Mouse (Mus musculus) kidney, embryonic 14.5 days (tissue): ENCODE measurements around the gene Cpne6. TPM values are rescaled to one million over a fixed set of nuclear protein-coding genes. Genes with fewer than 3 reads are reported as not detected.
A peak's percentile ranks its signal among the peaks of the same experiment; 100 is the strongest.

ENCODE experiments used
- ATAC-seq: fragments of 200-750 bp; cut with Nextera tagmentation; 2 replicates; pipeline ENCODE4 v1.8.0; 2017; ENCODE audit warnings: moderate number of reproducible peaks, mild to moderate bottlenecking, moderate TSS enrichment, moderate library complexity; ENCODE audit not compliant: low FRiP score, low TSS enrichment
- H3K27ac ChIP-seq: fragments of 300-500 bp; sonication (generic); 2 replicates; pipeline ENCODE4 v1.5.1; 2014; ENCODE audit warnings: low read depth, mild to moderate bottlenecking, low read length, moderate library complexity, mixed read lengths
- H3K27me3 ChIP-seq: fragments of 300-500 bp; sonication (generic); 2 replicates; pipeline ENCODE4 v1.6.1; 2014; ENCODE audit warnings: mild to moderate bottlenecking, low read length; ENCODE audit not compliant: control insufficient read depth, insufficient read depth
- H3K36me3 ChIP-seq: fragments of 300-500 bp; sonication (generic); 2 replicates; pipeline ENCODE4 v1.6.1; 2014; ENCODE audit warnings: low read length, mixed read lengths; ENCODE audit not compliant: control insufficient read depth, insufficient read depth
- H3K4me1 ChIP-seq: fragments of 300-500 bp; sonication (generic); 2 replicates; pipeline ENCODE4 v1.6.1; 2014; ENCODE audit warnings: low read length, mixed read lengths; ENCODE audit not compliant: control insufficient read depth, insufficient read depth
- H3K4me2 ChIP-seq: fragments of 300-500 bp; sonication (generic); replicated peaks from 2 replicates; pipeline ENCODE4 v1.6.1; 2014; ENCODE audit warnings: low read depth, mild to moderate bottlenecking, low read length
- H3K4me3 ChIP-seq: fragments of 300-500 bp; sonication (generic); 2 replicates; pipeline ENCODE4 v1.5.1; 2014; ENCODE audit warnings: mild to moderate bottlenecking, low read length
- H3K9ac ChIP-seq: fragments of 300-500 bp; sonication (generic); 2 replicates; pipeline ENCODE4 v1.6.1; 2014; ENCODE audit warnings: low read depth, mild to moderate bottlenecking, low read length, moderate library complexity
- H3K9me3 ChIP-seq: fragments of 300-500 bp; sonication (generic); 2 replicates; pipeline ENCODE4 v1.6.1; 2016; ENCODE audit warnings: low read length; ENCODE audit not compliant: control insufficient read depth
- WGBS: fragments of 180-500 bp; shearing (Covaris S2); extraction: QIAGEN DNeasy Blood & Tissue Kit; methylation state at CpG from one replicate; pipeline ENCODE4 v1.1.7; 2014; 5-methylcytosine and 5-hydroxymethylcytosine counted together
- polyA plus RNA-seq: library from polyadenylated mRNA; unstranded; fragments of >200 nt; fragmentation: Nextera tagmentation; extraction: Ambion mirVana; gene quantifications from 2 replicates; pipeline ENCODE4 v1.2.1, GENCODE M21; 2014

The Cpne6 gene
- polyA plus RNA-seq, 1 experiment from 2014 or later = 0.18 TPM

DNA sequence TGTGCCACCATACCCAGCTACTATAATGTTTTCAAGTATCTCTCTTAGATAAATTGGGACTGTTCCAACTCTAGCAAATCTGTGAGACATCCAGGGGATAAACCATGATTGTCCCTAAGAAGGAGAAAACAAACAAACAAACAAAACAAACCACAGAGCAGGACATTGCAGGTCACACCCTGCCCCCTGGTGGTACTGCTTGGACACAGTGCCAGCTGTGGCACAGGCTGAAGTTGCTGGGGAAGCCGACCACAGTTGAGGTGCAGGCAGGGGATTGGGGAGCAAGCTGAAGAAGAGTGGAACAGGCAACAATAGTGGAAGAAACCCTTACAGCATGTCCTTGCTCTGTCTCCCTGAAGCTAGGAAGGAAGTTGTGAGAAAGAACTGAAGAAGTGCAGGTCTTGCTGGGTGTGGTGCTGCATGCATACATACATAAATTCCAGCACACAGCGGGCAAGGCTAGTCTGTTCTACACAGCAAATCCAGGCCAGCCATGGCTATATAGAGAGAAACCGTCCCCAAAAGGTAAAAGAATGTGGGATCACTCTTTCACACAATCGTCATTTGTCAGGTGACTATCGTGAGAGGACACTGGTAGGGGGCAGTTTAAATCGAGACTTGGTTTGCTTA is 26.0 kb downstream of the Cpne6 start:
- no peak overlapping the region for H3K4me3 ChIP-seq
- H3K4me1 ChIP-seq = peaks cover 8% of the 10 kb centered on the region
- H3K9me3 ChIP-seq = no peaks in the 10 kb centered on the region
- H3K27me3 ChIP-seq = no peaks in the 10 kb centered on the region
- no peak overlapping the region for H3K4me2 ChIP-seq
- no peak overlapping the region for H3K27ac ChIP-seq
- 53% methylated on average over 6 of the region's 6 CpGs for whole genome bisulfite sequencing
- H3K9ac ChIP-seq = no peak overlapping the region
- no peaks in the 10 kb centered on the region for H3K36me3 ChIP-seq
- ATAC-seq = no peak

- Histone ChIP-seq H3K27me3 (no peaks in the 10 kb centered on the region), H3K4me2 (peak within 1 kb of the TSS; percentile 67), H3K27ac (peak within 1 kb of the TSS; percentile 86), H3K4me1 (peaks cover 11% of the 10 kb centered on the region), H3K9me3 (no peaks in the 10 kb centered on the region), H3K9ac (peak within 1 kb of the TSS; percentile 70), H3K36me3 (peaks cover 27% of the 10 kb centered on the region), H3K4me3 (peak within 1 kb of the TSS; percentile 68)
- WGBS = under 1% methylated on average over 32 of the region's 32 CpGs
- peak; percentile 96 for ATAC-seq
These were observed 30.0 kb downstream of the Cpne6 start, which contains the start of gene Pck2 for GRCm38 (mm10) chr14:55540067-55540786. TSS of gene Pck2 (plus strand) at chr14:55540266.

GRCm38 (mm10) chr14:55540787-55541321 is 30.6 kb downstream of the Cpne6 start:
- ATAC-seq = peak; percentile 39
- 5% methylated on average over 10 of the region's 10 CpGs for WGBS

DNA sequence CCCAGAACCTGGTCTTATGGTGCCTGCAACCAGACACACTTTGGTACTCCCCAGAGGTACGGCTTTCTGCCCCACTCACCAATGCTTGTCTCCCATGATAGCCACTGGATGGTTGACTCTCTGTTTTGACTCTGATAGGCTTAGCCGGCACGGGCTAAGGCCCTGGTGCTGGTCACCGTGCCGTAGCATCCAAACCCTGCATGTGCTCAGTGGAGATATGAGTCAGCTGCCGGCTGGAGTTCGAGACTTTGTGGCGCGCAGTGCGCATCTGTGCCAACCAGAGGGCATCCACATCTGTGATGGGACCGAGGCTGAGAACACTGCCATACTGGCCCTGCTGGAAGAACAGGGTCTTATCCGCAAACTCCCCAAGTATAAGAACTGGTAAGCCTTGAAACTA is 32.0 kb downstream of the Cpne6 start:
- no peaks in the 10 kb centered on the region for H3K27me3 ChIP-seq
- peaks cover 11% of the 10 kb centered on the region for H3K4me1 ChIP-seq
- no peak for ATAC-seq
- no peak overlapping the region for H3K9ac ChIP-seq
- WGBS = 96% methylated on average over 12 of the region's 12 CpGs
- peaks cover 48% of the 10 kb centered on the region for H3K36me3 ChIP-seq
- H3K9me3 ChIP-seq = no peaks in the 10 kb centered on the region
- H3K4me2 ChIP-seq = no peak overlapping the region
- no peak overlapping the region for H3K27ac ChIP-seq
- H3K4me3 ChIP-seq = no peak overlapping the region

More at GRCm38 (mm10) chr14:55540787-55541321, 30.6 kb downstream of the Cpne6 start:
- Histone ChIP-seq H3K4me1 (peaks cover 11% of the 10 kb centered on the region), H3K4me2 (peak overlapping the region; percentile 67), H3K36me3 (peaks cover 34% of the 10 kb centered on the region), H3K9ac (peak overlapping the region; percentile 70), H3K27ac (peak overlapping the region; percentile 86), H3K4me3 (peak overlapping the region; percentile 68), H3K9me3 (no peaks in the 10 kb centered on the region), H3K27me3 (no peaks in the 10 kb centered on the region)

- no peaks in the 10 kb centered on the region for H3K27me3 ChIP-seq
- H3K9me3 ChIP-seq = no peaks in the 10 kb centered on the region
- no peak overlapping the region for H3K4me3 ChIP-seq
- H3K36me3 ChIP-seq = peaks cover 68% of the 10 kb centered on the region
- 87% methylated on average over 9 of the region's 9 CpGs for WGBS
- H3K4me2 ChIP-seq = no peak overlapping the region
- H3K9ac ChIP-seq = no peak overlapping the region
- H3K4me1 ChIP-seq = peaks cover 11% of the 10 kb centered on the region
- H3K27ac ChIP-seq = no peak overlapping the region
- ATAC-seq = no peak
These were observed 34.1 kb downstream of the Cpne6 start for GRCm38 (mm10) chr14:55544334-55544733.

GRCm38 (mm10) chr14:55550191-55550590 is 39.9 kb downstream of the Cpne6 start:
- peaks cover 52% of the 10 kb centered on the region for H3K36me3 ChIP-seq
- no peaks in the 10 kb centered on the region for H3K9me3 ChIP-seq
- H3K4me3 ChIP-seq = no peak overlapping the region
- WGBS = 89% methylated on average over 6 of the region's 6 CpGs
- H3K27me3 ChIP-seq = no peaks in the 10 kb centered on the region
- H3K27ac ChIP-seq = no peak overlapping the region
- no peak overlapping the region for H3K4me2 ChIP-seq
- H3K4me1 ChIP-seq = no peaks in the 10 kb centered on the region
- no peak for ATAC-seq
- H3K9ac ChIP-seq = no peak overlapping the region

- 64% methylated on average over 5 of the region's 5 CpGs for WGBS
These were observed 41.1 kb downstream of the Cpne6 start for GRCm38 (mm10) chr14:55551347-55551746.

GRCm38 (mm10) chr14:55551794-55552193 is 41.5 kb downstream of the Cpne6 start:
- Histone ChIP-seq H3K4me3 (no peak overlapping the region), H3K27me3 (no peaks in the 10 kb centered on the region), H3K9ac (no peak overlapping the region), H3K4me1 (no peaks in the 10 kb centered on the region), H3K9me3 (no peaks in the 10 kb centered on the region), H3K4me2 (no peak overlapping the region), H3K36me3 (peaks cover 35% of the 10 kb centered on the region), H3K27ac (no peak overlapping the region)
- 92% methylated on average over 8 of the region's 8 CpGs for WGBS
- no peak for ATAC-seq

More at GRCm38 (mm10) chr14:55551347-55551746, 41.1 kb downstream of the Cpne6 start:
- Histone ChIP-seq H3K36me3 (peaks cover 40% of the 10 kb centered on the region), H3K9me3 (no peaks in the 10 kb centered on the region), H3K4me2 (no peak overlapping the region), H3K27me3 (no peaks in the 10 kb centered on the region), H3K4me1 (no peaks in the 10 kb centered on the region), H3K9ac (no peak overlapping the region), H3K4me3 (no peak overlapping the region), H3K27ac (no peak overlapping the region)
- no peak for ATAC-seq

- Histone ChIP-seq H3K4me1 (no peaks in the 10 kb centered on the region; the same call in 1 of the 2 replicates), H3K4me3 (no peak overlapping the region), H3K36me3 (peaks cover 7% of the 10 kb centered on the region), H3K27ac (no peak overlapping the region), H3K9ac (no peak overlapping the region), H3K27me3 (no peaks in the 10 kb centered on the region), H3K9me3 (no peaks in the 10 kb centered on the region), H3K4me2 (no peak overlapping the region)
- ATAC-seq = no peak
These were observed 44.4 kb downstream of the Cpne6 start for GRCm38 (mm10) chr14:55554635-55555034.
